Mouse (Mus musculus) 416B (cell line): ENCODE measurements around the gene Zfp654.
A peak's percentile ranks its signal among the peaks of the same experiment; 100 is the strongest.

ENCODE experiments used
- DNase-seq: peaks from one replicate; pipeline ENCODE4 v3.0.0; 2011; ENCODE audit warnings: low read depth

The Zfp654 gene

DNA sequence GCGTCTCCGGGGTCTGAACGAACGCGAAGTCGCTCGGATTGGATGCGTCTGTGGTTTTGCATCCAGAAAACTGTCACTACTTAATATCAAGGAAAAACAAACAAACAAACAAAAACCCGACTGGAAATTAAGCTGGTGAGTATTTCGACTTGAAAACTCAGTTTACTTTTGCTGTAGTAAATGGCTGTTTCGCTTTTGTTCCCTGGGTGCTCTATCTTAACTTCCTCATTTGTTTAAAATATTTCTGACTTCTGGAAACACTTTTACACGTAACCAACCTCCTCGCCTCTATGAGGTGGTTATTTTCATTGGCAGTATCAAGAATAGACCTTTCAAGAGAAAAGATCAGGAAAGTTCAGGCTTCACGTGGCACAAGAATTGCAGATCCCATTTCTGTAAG, 1.4 kb upstream of the Zfp654 start:
- DNase-seq = peak; percentile 45

GRCm38 (mm10) chr16:64852441-64852871, 1.0 kb upstream of the Zfp654 start:
- no peak for DNase-seq

DNA sequence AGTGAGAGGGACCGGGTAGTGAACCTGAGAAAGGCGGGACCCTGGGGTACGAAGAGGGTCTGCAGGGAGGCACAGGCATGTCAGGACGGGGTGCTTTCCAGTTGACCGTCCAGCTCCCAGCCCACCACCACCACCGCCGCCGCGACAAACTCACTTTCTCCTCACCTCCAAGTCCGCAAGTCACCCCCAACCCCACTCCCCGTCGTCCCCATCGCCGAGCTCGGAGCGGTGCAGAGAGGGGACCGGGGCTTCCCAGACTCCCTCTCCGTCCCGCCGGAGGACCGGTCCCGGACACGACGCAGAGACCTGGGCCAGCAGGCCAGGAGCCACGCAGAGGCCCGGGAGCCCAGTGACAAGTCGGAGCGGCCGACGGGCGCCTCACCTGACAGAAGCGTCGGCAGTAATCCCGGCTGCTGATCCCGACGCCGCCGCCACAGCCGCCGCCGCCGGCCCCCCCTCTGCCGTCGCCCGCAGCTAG, 328 bp downstream of the Zfp654 start:
- DNase-seq = no peak

DNA sequence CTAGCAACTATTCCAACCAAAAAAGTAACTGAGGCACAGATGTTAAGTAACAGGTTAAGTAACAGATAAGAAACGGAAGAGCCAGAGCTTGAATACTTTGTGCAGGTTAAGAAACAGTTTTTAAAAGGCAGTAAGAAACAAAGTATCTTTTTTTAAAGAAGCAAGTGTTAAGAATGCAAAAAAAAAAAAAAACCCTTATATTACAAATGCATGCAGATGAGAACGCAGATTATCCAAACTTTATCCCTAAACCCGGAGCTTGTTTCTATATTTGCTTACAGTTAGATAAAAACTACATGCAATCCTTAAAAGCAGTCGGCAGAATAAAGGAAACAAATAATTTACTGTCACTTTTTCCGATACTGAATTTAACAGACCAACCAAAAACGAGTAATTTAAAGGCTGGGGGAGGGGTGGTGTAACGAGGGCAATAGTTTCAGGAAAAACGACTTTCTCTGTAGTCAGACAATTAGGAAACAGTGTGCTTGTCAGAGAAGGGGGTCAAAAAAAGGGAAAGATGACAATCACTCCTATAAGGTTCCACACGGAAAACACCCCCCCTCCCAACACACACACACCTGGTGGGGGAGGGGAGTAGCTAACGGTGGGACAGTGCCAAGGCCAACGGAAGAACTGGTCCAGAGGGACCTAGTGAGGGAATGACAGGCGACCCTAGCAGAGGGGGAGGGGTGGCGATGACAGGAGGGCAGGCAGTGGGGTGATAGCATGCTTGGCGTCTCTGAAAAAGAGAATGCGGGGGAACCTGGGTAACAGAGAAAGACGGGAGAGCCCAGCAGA, 966 bp downstream of the Zfp654 start:
- peak; percentile 72 for DNase-seq

DNA sequence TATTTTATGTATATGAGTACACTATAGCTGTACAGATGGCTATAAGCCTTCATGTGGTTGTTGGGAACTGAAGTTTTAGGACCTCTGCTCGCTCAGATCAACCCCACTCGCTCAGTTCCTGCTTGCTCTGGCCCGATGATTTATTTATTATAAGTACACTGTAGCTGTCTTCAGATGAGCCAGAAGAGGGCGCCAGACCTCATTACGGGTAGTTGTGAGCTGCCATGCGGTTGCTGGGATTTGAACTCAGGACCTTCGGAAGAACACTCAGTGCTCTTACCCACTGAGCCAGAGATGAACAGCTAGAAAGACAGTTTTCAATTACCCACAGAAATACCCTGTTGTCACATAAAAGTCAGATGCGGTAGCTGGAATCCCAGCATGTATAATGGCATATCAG, 5.5 kb downstream of the Zfp654 start:
- peak; percentile 72 for DNase-seq

GRCm38 (mm10) chr16:64842374-64842729, 9.1 kb downstream of the Zfp654 start:
- DNase-seq = no peak

GRCm38 (mm10) chr16:64841481-64842373, 9.7 kb downstream of the Zfp654 start:
- DNase-seq = no peak

- no peak for DNase-seq
Observed at GRCm38 (mm10) chr16:64836709-64837108, 14.7 kb downstream of the Zfp654 start.

DNA sequence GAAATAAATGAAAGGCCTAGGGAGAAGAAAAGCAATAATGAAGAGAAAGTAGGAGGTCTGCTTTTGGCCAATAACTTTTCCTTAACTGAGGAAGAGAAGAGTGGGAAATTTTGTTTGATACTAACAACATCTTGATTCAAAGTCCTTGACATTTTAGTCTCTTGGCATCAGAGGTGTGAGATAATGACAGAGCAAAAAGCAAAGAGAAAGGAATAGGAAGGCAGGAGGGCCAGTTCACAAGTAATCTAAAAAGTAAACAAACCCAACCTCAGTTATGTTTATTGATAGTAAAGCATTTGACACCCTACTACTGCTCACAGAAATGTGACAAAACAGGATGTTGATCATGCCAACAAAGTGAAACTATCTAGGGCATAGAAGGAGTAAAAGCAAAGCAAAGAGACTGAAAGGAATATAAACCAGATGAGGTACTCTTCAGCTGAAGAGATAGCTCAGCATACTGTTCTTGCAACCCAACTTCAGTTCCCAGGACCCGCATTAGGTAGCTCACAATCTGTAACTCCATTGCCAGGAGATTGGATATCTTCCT, 15.4 kb downstream of the Zfp654 start:
- no peak for DNase-seq

DNA sequence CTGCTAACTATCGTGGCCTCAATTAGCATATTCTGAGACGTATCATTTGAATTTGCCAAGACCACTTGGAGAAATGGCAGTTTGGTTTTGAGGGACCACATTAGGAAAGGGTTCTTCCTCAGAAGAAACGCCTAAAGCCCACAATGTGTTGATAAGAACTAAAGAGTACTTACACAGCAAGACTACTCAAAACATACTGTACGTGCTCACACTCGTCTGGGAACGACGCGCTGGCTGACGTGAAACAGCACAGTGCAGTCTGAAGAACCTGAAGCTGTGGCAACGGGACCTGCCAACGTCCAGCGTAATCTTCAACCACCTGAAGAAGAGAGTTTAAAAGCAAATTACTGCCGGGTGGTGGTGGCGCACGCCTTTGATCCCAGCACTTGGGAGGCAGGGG, 21.2 kb downstream of the Zfp654 start:
- no peak for DNase-seq

- DNase-seq = peak; percentile 45
Observed at GRCm38 (mm10) chr16:64824474-64824873, 27.0 kb downstream of the Zfp654 start.

- peak; percentile 58 for DNase-seq
Observed at GRCm38 (mm10) chr16:64823890-64824289, 27.6 kb downstream of the Zfp654 start.

DNA sequence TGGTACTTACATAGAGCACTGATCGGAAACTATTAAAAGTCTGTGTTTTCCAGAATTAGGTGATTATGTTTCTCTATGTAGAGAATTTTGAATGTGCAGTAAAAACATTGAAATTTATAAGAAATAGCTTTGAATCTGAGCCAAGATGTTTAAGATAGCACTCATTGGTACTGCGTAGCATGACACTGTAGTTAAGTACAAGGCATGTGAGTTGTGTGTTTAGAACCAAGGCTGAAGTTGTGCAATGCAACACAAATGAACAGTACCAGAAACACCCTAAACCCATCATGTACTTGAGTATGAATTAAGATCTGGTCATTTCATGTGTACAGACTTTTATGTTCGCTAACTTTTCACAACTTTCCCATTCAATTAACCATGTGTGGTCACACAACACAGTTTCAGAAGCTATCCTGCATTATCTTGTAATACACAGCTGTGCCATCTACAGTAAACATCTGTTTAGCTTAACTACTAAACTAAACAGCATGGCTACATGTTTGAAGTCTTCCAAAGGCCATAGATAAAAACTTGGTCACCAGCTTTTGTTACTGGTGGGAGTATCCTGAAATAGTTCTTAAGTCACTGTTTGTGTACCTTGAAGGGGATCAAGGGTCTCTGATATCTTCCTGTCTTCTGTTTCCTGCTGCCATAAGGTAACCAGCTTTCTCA, 34.2 kb downstream of the Zfp654 start:
- no peak for DNase-seq

GRCm38 (mm10) chr16:64803041-64803440, 48.4 kb downstream of the Zfp654 start:
- no peak for DNase-seq

- DNase-seq = peak; percentile 83
Observed at GRCm38 (mm10) chr16:64801638-64802037, 49.8 kb downstream of the Zfp654 start.

GRCm38 (mm10) chr16:64800393-64800792, 51.1 kb downstream of the Zfp654 start:
- DNase-seq = no peak

GRCm38 (mm10) chr16:64794802-64795201, 56.6 kb downstream of the Zfp654 start:
- DNase-seq = peak; percentile 57

- DNase-seq = peak; percentile 49
Observed at GRCm38 (mm10) chr16:64789706-64790105, 61.7 kb downstream of the Zfp654 start.

- DNase-seq = no peak
Observed at GRCm38 (mm10) chr16:64775516-64775915, 75.9 kb downstream of the Zfp654 start.

- DNase-seq = no peak
Observed at GRCm38 (mm10) chr16:64771431-64771818, 80.0 kb downstream of the Zfp654 start.

- DNase-seq = peak; percentile 95
Observed at GRCm38 (mm10) chr16:64770521-64771430, 80.7 kb downstream of the Zfp654 start, which contains the start of gene 4930453N24Rik. 4930453N24Rik (minus strand) TSS chr16:64771161.
